Comparison of ENCODE assay signal across 26 mouse cellular contexts in the genomic region with DNA sequence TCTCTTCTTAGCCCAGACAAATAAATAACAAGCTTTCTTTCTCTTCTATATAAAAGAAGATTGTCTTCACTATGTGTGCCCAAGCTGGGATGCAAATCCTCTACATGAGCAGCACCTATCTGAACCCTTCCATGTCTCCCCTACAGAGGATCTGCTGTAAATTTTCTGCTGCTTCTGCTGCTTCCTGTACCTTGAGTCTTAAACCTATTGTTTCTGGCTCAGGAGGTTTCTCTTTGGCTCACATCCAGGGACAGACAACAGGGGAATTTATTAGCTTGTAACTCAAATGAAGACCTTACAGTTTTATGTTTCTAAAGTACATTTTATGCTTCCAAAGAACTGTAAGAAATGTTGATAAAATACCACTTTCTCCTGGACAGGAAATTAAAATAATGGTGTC. TPM values are rescaled to one million over a fixed set of nuclear protein-coding genes. Genes with fewer than 3 reads are reported as not detected.
"Had no signal": no experiment of that assay in that cellular context is flagged by ENCODE, and none has a peak within 500 bp of the region (broad histone marks: within the 10 kb centered on the region; RNA-seq: fewer than 3 reads in every experiment).

No protein-coding gene starts in this region.

- H3K4me2 ChIP-seq: limb, embryonic 13.5 days; liver, embryonic 12.5 days; liver, embryonic 15.5 days; lung, embryonic 15.5 days; midbrain, embryonic 12.5 days; midbrain, embryonic 15.5 days; neural tube, embryonic 12.5 days; neural tube, embryonic 15.5 days had no signal

- H3K27me3 ChIP-seq: limb, embryonic 13.5 days; liver, embryonic 12.5 days; liver, embryonic 15.5 days; lung, embryonic 15.5 days; midbrain, embryonic 12.5 days; midbrain, embryonic 15.5 days; neural tube, embryonic 12.5 days; neural tube, embryonic 15.5 days had no signal

- H3K9me3 ChIP-seq: limb, embryonic 10.5 days; limb, embryonic 13.5 days; liver, embryonic 12.5 days; liver, embryonic 15.5 days; lung, embryonic 15.5 days; midbrain, embryonic 12.5 days; midbrain, embryonic 15.5 days; neural tube, embryonic 12.5 days; neural tube, embryonic 15.5 days had no signal

- ATAC-seq: intestine, postnatal 0 days; liver, embryonic 12.5 days; midbrain, embryonic 15.5 days had no signal

- H3K4me3 ChIP-seq: layer of hippocampus, adult 2 months; limb, embryonic 10.5 days; limb, embryonic 13.5 days; liver, embryonic 12.5 days; liver, embryonic 15.5 days; lung, embryonic 15.5 days; midbrain, embryonic 12.5 days; midbrain, embryonic 15.5 days; neural tube, embryonic 12.5 days; neural tube, embryonic 15.5 days had no signal

- H3K4me1 ChIP-seq: limb, embryonic 10.5 days; limb, embryonic 13.5 days; liver, embryonic 12.5 days; liver, embryonic 15.5 days; lung, embryonic 15.5 days; midbrain, embryonic 12.5 days; midbrain, embryonic 15.5 days; neural tube, embryonic 12.5 days; neural tube, embryonic 15.5 days had no signal

- H3K27ac ChIP-seq: layer of hippocampus, adult 2 months; limb, embryonic 10.5 days; limb, embryonic 13.5 days; liver, embryonic 12.5 days; liver, embryonic 15.5 days; lung, embryonic 15.5 days; midbrain, embryonic 12.5 days; midbrain, embryonic 15.5 days; neural tube, embryonic 12.5 days; neural tube, embryonic 15.5 days had no signal

- H3K36me3 ChIP-seq: limb, embryonic 10.5 days; limb, embryonic 13.5 days; liver, embryonic 12.5 days; liver, embryonic 15.5 days; lung, embryonic 15.5 days; midbrain, embryonic 12.5 days; midbrain, embryonic 15.5 days; neural tube, embryonic 12.5 days; neural tube, embryonic 15.5 days had no signal

- H3K9ac ChIP-seq: limb, embryonic 13.5 days; liver, embryonic 12.5 days; liver, embryonic 15.5 days; lung, embryonic 15.5 days; midbrain, embryonic 12.5 days; midbrain, embryonic 15.5 days; neural tube, embryonic 12.5 days; neural tube, embryonic 15.5 days had no signal

- DNase-seq: layer of hippocampus, adult 9-11 months; liver; lung, adult 18-20 months; lung, postnatal 10 days; lung, postnatal 4 days; right cerebral cortex, adult 18-20 months; right cerebral cortex, postnatal 25 days; thymus, adult 2 months; thymus, postnatal 14 days; thymus, postnatal 4 days had no signal

RNA-seq across cellular contexts. Expression of gene Gm21905, which starts 0.8 kb away (rescaled TPM):
- polyA plus RNA-seq: intestine, embryonic 14.5 days; intestine, postnatal 0 days; large intestine, adult 2 months; limb, embryonic 10.5 days; limb, embryonic 13.5 days; liver, embryonic 12.5 days; liver, embryonic 15.5 days; lung, embryonic 15.5 days; midbrain, embryonic 12.5 days; midbrain, embryonic 15.5 days; neural tube, embryonic 12.5 days; neural tube, embryonic 15.5 days; spleen, adult 2 months; stomach, embryonic 16.5 days; testis, adult 2 months; thymus, adult 2 months had no signal

RNA-seq across cellular contexts. Expression of gene Gm5108, which starts 5.5 kb away (rescaled TPM):
- polyA plus RNA-seq: intestine, embryonic 14.5 days; large intestine, adult 2 months; limb, embryonic 10.5 days; limb, embryonic 13.5 days; liver, embryonic 12.5 days; liver, embryonic 15.5 days; lung, embryonic 15.5 days; midbrain, embryonic 12.5 days; midbrain, embryonic 15.5 days; neural tube, embryonic 12.5 days; neural tube, embryonic 15.5 days; spleen, adult 2 months; stomach, embryonic 16.5 days; thymus, adult 2 months had no signal
